Mouse (Mus musculus) spleen, adult 2 months (tissue): ENCODE results near the gene Poldip3. TPM values are rescaled to one million over a fixed set of nuclear protein-coding genes. Genes with fewer than 3 reads are reported as not detected.

Experiments
- DNase-seq, 2 experiments: peaks; one replicate each; pipeline versions ENCODE4 v3.0.0 to v3.0.0-alpha.2; 2012 to 2021; ENCODE audit warnings: low spot score in 2 of 2, low read depth in 1 of 2
- H3K27ac ChIP-seq: fragments of 200-500 bp; 2 replicates; pipeline ENCODE4 v1.5.1; 2012; ENCODE audit warnings: low read length, inconsistent platforms; ENCODE audit not compliant: insufficient read depth
- H3K27me3 ChIP-seq: fragments of 200-500 bp; 2 replicates; pipeline ENCODE4 v1.6.1; 2012; ENCODE audit warnings: mild to moderate bottlenecking, moderate library complexity, low read length, inconsistent platforms; ENCODE audit not compliant: control insufficient read depth, insufficient read depth
- H3K36me3 ChIP-seq: fragments of 200-500 bp; 2 replicates; pipeline ENCODE4 v1.6.1; 2012; ENCODE audit warnings: mild to moderate bottlenecking, low read length, inconsistent platforms; ENCODE audit not compliant: control insufficient read depth, insufficient read depth
- H3K4me1 ChIP-seq: fragments of 200-500 bp; 2 replicates; pipeline ENCODE4 v1.6.1; 2011; ENCODE audit warnings: inconsistent platforms; ENCODE audit not compliant: control insufficient read depth, insufficient read depth, insufficient read length
- H3K4me3 ChIP-seq: fragments of 200-500 bp; 2 replicates; pipeline ENCODE4 v1.5.1; 2011; ENCODE audit warnings: mild to moderate bottlenecking, inconsistent platforms; ENCODE audit not compliant: insufficient read depth, insufficient read length; ENCODE audit errors: extremely low read depth
- CTCF ChIP-seq: fragments of 200-500 bp; IDR thresholded peaks from 2 replicates; pipeline ENCODE4 v1.5.1; 2011; ENCODE audit warnings: mild to moderate bottlenecking, inconsistent platforms; ENCODE audit not compliant: insufficient read depth, insufficient read length, insufficient replicate concordance; ENCODE audit errors: extremely low read depth
- POLR2A ChIP-seq: fragments of 200-500 bp; IDR thresholded peaks from 2 replicates; pipeline ENCODE4 v1.6.1; 2011; ENCODE audit warnings: low read depth, low read length, inconsistent platforms
- WGBS: fragments of 180-500 bp; shearing (Covaris S2); methylation state at CpG from one replicate; pipeline ENCODE4 v1.1.7; 2018; 5-methylcytosine and 5-hydroxymethylcytosine counted together
- polyA plus RNA-seq: library from polyadenylated mRNA; depleted of rRNA; stranded (reverse); fragments of >200 nt; gene quantifications from 2 replicates; pipeline ENCODE4 v1.2.3, GENCODE M21; 2012

Gene Poldip3
- polyA plus RNA-seq, 1 experiment: 50.6 TPM

GRCm38 (mm10) chr15:83168875-83169771, 19.9 kb upstream of the Poldip3 start:
- Histone ChIP-seq H3K27ac (no peak overlapping the region; the same call in 1 of the 2 replicates), H3K36me3 (peaks cover 6% of the 10 kb centered on the region; the same call in 1 of the 2 replicates), H3K4me3 (no peak overlapping the region), H3K4me1 (peaks cover 13% of the 10 kb centered on the region; the same call in 1 of the 2 replicates), H3K27me3 (no peaks in the 10 kb centered on the region)
- no peak for DNase-seq
- 83% methylated on average over 7 of the region's 7 CpGs for WGBS
- TF ChIP-seq CTCF (no peak), POLR2A (no peak)

- Histone ChIP-seq H3K27me3 (no peaks in the 10 kb centered on the region), H3K4me3 (no peak overlapping the region), H3K36me3 (peaks cover 6% of the 10 kb centered on the region; the same call in 1 of the 2 replicates), H3K4me1 (peaks cover 13% of the 10 kb centered on the region; the same call in 1 of the 2 replicates), H3K27ac (no peak overlapping the region)
- no peak for DNase-seq
- WGBS: 93% methylated on average over 3 of the region's 3 CpGs
- TF ChIP-seq POLR2A (no peak), CTCF (no peak)
These were observed 19.1 kb upstream of the Poldip3 start for GRCm38 (mm10) chr15:83168311-83168710.

GRCm38 (mm10) chr15:83167550-83168065, 18.4 kb upstream of the Poldip3 start:
- no peak for DNase-seq
- WGBS: 84% methylated on average over 8 of the region's 8 CpGs
- no peak overlapping the region for H3K4me3 ChIP-seq
- H3K36me3 ChIP-seq: peaks cover 7% of the 10 kb centered on the region; the same call in 1 of the 2 replicates
- no peaks in the 10 kb centered on the region for H3K27me3 ChIP-seq
- H3K4me1 ChIP-seq: peaks cover 13% of the 10 kb centered on the region; the same call in 1 of the 2 replicates
- H3K27ac ChIP-seq: no peak overlapping the region
- no peak for TF ChIP-seq POLR2A
- TF ChIP-seq CTCF: no peak

GRCm38 (mm10) chr15:83167126-83167525, 17.9 kb upstream of the Poldip3 start:
- DNase-seq: no peak
- TF ChIP-seq CTCF: no peak
- TF ChIP-seq POLR2A: no peak
- Histone ChIP-seq H3K4me1 (peaks cover 13% of the 10 kb centered on the region; the same call in 1 of the 2 replicates), H3K4me3 (no peak overlapping the region), H3K27ac (no peak overlapping the region), H3K27me3 (no peaks in the 10 kb centered on the region), H3K36me3 (peaks cover 10% of the 10 kb centered on the region)
- WGBS: 95% methylated on average over 5 of the region's 5 CpGs

- H3K4me3 ChIP-seq: no peak overlapping the region
- WGBS: 85% methylated on average over 3 of the region's 3 CpGs
- DNase-seq: no peak
- peaks cover 13% of the 10 kb centered on the region; the same call in 1 of the 2 replicates for H3K4me1 ChIP-seq
- H3K27me3 ChIP-seq: no peaks in the 10 kb centered on the region
- TF ChIP-seq CTCF: no peak
- peaks cover 13% of the 10 kb centered on the region for H3K36me3 ChIP-seq
- H3K27ac ChIP-seq: no peak overlapping the region
These were observed 17.5 kb upstream of the Poldip3 start for GRCm38 (mm10) chr15:83166642-83167041.

- H3K4me1 ChIP-seq: peaks cover 4% of the 10 kb centered on the region; the same call in 1 of the 2 replicates
- TF ChIP-seq CTCF (no peak), POLR2A (no peak)
- H3K27me3 ChIP-seq: no peaks in the 10 kb centered on the region
- WGBS: 92% methylated on average over 13 of the region's 13 CpGs
- H3K36me3 ChIP-seq: peaks cover 18% of the 10 kb centered on the region
- H3K27ac ChIP-seq: no peak overlapping the region
- H3K4me3 ChIP-seq: no peak overlapping the region
- DNase-seq: no peak
These were observed 16.5 kb upstream of the Poldip3 start for GRCm38 (mm10) chr15:83165526-83166315.
